ENCODE assay signal across 10 mouse cellular contexts in genomic region chr7:72998374-72998773, GRCm38 (mm10).
A peak's percentile ranks its signal among the peaks of the same experiment; 100 is the strongest.
DNase-seq lines count a peak whose midpoint lies in the region; ATAC-seq lines count a peak whose summit lies in the region.
"Had no signal": no experiment of that assay in that cellular context is flagged by ENCODE, and none has a peak within 500 bp of the region (broad histone marks: within the 10 kb centered on the region; RNA-seq: fewer than 3 reads in every experiment).

No protein-coding gene starts in this region.

- DNase-seq in heart, adult 11 months = peak; percentile 95
- peak; percentile 73 for DNase-seq in Muller cell, postnatal 12 days (ENCODE audit: inconsistent ontology term)
- DNase-seq in embryonic facial prominence, embryonic 11.5 days (ENCODE audit: low spot score) = peak; percentile 12
- DNase-seq in kidney, adult 8-10 months = peak; percentile 11 to 28
- no peak for DNase-seq in testis, postnatal 10 days (ENCODE audit: low spot score)
- DNase-seq in cerebellum, adult 8-10 months = no peak
- DNase-seq: liver, postnatal 0 days had no signal

- no peak overlapping the region for H3K27ac ChIP-seq in heart, embryonic 11.5 days (ENCODE audit: low read depth, low read length)
- no peak overlapping the region for H3K27ac ChIP-seq in embryonic facial prominence, embryonic 11.5 days (replicated peaks; ENCODE audit: low read depth, low read length)
- H3K27ac ChIP-seq in intestine, embryonic 15.5 days = no peak overlapping the region
- H3K27ac ChIP-seq: kidney, postnatal 0 days had no signal

- H3K36me3 ChIP-seq in heart, embryonic 11.5 days (ENCODE audit: control insufficient read depth, insufficient read depth, low read length) = no peaks in the 10 kb centered on the region
- H3K36me3 ChIP-seq in embryonic facial prominence, embryonic 11.5 days (replicated peaks; ENCODE audit: control insufficient read depth, insufficient read depth, low read depth, low read length) = no peaks in the 10 kb centered on the region
- no peaks in the 10 kb centered on the region for H3K36me3 ChIP-seq in intestine, embryonic 15.5 days

- no peak overlapping the region for H3K4me2 ChIP-seq in heart, embryonic 11.5 days
- H3K4me2 ChIP-seq in embryonic facial prominence, embryonic 11.5 days (ENCODE audit: low read depth, low read length) = no peak overlapping the region
- no peak overlapping the region for H3K4me2 ChIP-seq in intestine, embryonic 15.5 days (replicated peaks)

- H3K4me3 ChIP-seq in heart, embryonic 11.5 days (ENCODE audit: low read depth, low read length) = no peak overlapping the region
- no peak overlapping the region for H3K4me3 ChIP-seq in embryonic facial prominence, embryonic 11.5 days (ENCODE audit: low read depth, low read length)
- no peak overlapping the region for H3K4me3 ChIP-seq in intestine, embryonic 15.5 days (replicated peaks)

- no peaks in the 10 kb centered on the region for H3K9me3 ChIP-seq in heart, embryonic 11.5 days (replicated peaks; ENCODE audit: control insufficient read depth, low read length)
- no peaks in the 10 kb centered on the region for H3K9me3 ChIP-seq in embryonic facial prominence, embryonic 11.5 days (replicated peaks; ENCODE audit: control insufficient read depth, low read length)
- no peaks in the 10 kb centered on the region for H3K9me3 ChIP-seq in intestine, embryonic 15.5 days

- WGBS in heart, embryonic 11.5 days (ENCODE audit: insufficient replicate concordance) = 72% methylated on average over 5 of the region's 5 CpGs
- WGBS in embryonic facial prominence, embryonic 11.5 days = 42% methylated on average over 5 of the region's 5 CpGs
- WGBS in intestine, embryonic 15.5 days = 79% methylated on average over 5 of the region's 5 CpGs

- H3K4me1 ChIP-seq in heart, embryonic 11.5 days (ENCODE audit: control insufficient read depth, insufficient read depth, low read length) = no peaks in the 10 kb centered on the region
- H3K4me1 ChIP-seq in embryonic facial prominence, embryonic 11.5 days (ENCODE audit: control insufficient read depth, insufficient read depth, low read length) = no peaks in the 10 kb centered on the region
- no peaks in the 10 kb centered on the region for H3K4me1 ChIP-seq in intestine, embryonic 15.5 days (replicated peaks)

- no peaks in the 10 kb centered on the region for H3K27me3 ChIP-seq in heart, embryonic 11.5 days (ENCODE audit: control insufficient read depth, insufficient read depth, low read length)
- no peaks in the 10 kb centered on the region for H3K27me3 ChIP-seq in embryonic facial prominence, embryonic 11.5 days (ENCODE audit: control insufficient read depth, insufficient read depth, low read length)
- H3K27me3 ChIP-seq in intestine, embryonic 15.5 days (replicated peaks) = no peaks in the 10 kb centered on the region

- H3K9ac ChIP-seq in heart, embryonic 11.5 days (ENCODE audit: low read depth, low read length) = no peak overlapping the region
- H3K9ac ChIP-seq in embryonic facial prominence, embryonic 11.5 days (replicated peaks; ENCODE audit: low read length) = no peak overlapping the region
- no peak overlapping the region for H3K9ac ChIP-seq in intestine, embryonic 15.5 days
- H3K9ac ChIP-seq: liver, postnatal 0 days had no signal

- no peak for ATAC-seq in heart, embryonic 11.5 days (replicated peaks; ENCODE audit: insufficient number of reproducible peaks, low FRiP score, low TSS enrichment)
- no peak for ATAC-seq in embryonic facial prominence, embryonic 11.5 days (replicated peaks; ENCODE audit: insufficient number of reproducible peaks, low FRiP score, low TSS enrichment, low read depth)
- no peak for ATAC-seq in intestine, embryonic 15.5 days
- ATAC-seq: liver, postnatal 0 days had no signal

Comparison
In these comparisons a context has a peak if more than half of its experiments do, and no peak if none do; other contexts are left out.
1. DNase-seq: peak in heart, adult 11 months (single experiment), Muller cell, postnatal 12 days (single experiment), embryonic facial prominence, embryonic 11.5 days (single experiment) and kidney, adult 8-10 months (2 of 2); none in testis, postnatal 10 days (single experiment) and cerebellum, adult 8-10 months (single experiment).